Mouse (Mus musculus) ES-CJ7 (cell line): ENCODE results near the gene Fam107b.
"Not testable (repeated sequence)": the region's sequence is repeated elsewhere in the genome, so short reads cannot be mapped to it uniquely, and the experiment has no call there.

ENCODE experiments used
- DNase-seq: peaks from one replicate; pipeline ENCODE4 v3.0.0; 2011; ENCODE audit warnings: low read depth, low spot score

Fam107b gene

GRCm38 (mm10) chr2:3657811-3658730 is 87.8 kb downstream of the Fam107b start:
- DNase-seq: no peak

GRCm38 (mm10) chr2:3658900-3659299 is 88.6 kb downstream of the Fam107b start:
- no peak for DNase-seq

- DNase-seq: no peak
Observed at GRCm38 (mm10) chr2:3659300-3659910, 89.1 kb downstream of the Fam107b start.

- no peak for DNase-seq
Observed at GRCm38 (mm10) chr2:3664086-3664485, 93.8 kb downstream of the Fam107b start.

GRCm38 (mm10) chr2:3668682-3669081 is 98.4 kb downstream of the Fam107b start:
- DNase-seq: peak; percentile 23

GRCm38 (mm10) chr2:3669646-3670045 is 99.4 kb downstream of the Fam107b start:
- DNase-seq: peak; percentile 55

- DNase-seq: no peak
Observed at GRCm38 (mm10) chr2:3672654-3673367, 102.5 kb downstream of the Fam107b start.

- DNase-seq: no peak
Observed at GRCm38 (mm10) chr2:3675481-3675880, 105.2 kb downstream of the Fam107b start.

- DNase-seq: no peak
Observed at GRCm38 (mm10) chr2:3682699-3683098, 112.4 kb downstream of the Fam107b start.

GRCm38 (mm10) chr2:3683343-3683742 is 113.1 kb downstream of the Fam107b start:
- DNase-seq: no peak

- DNase-seq: no peak
Observed at GRCm38 (mm10) chr2:3683751-3684229, 113.5 kb downstream of the Fam107b start.

- no peak for DNase-seq
Observed at GRCm38 (mm10) chr2:3690221-3690620, 119.9 kb downstream of the Fam107b start.

- DNase-seq: no peak
Observed at GRCm38 (mm10) chr2:3692833-3693232, 122.5 kb downstream of the Fam107b start.

GRCm38 (mm10) chr2:3695900-3696299 is 125.6 kb downstream of the Fam107b start:
- no peak for DNase-seq

GRCm38 (mm10) chr2:3700368-3700767 is 130.1 kb downstream of the Fam107b start:
- no peak for DNase-seq

- DNase-seq: no peak
Observed at GRCm38 (mm10) chr2:3702640-3703190, 132.4 kb downstream of the Fam107b start.

GRCm38 (mm10) chr2:3703806-3704205 is 133.5 kb downstream of the Fam107b start:
- no peak for DNase-seq

GRCm38 (mm10) chr2:3704311-3705162 is 134.2 kb downstream of the Fam107b start:
- DNase-seq: no peak

- DNase-seq: not testable (repeated sequence)
Observed at GRCm38 (mm10) chr2:3705283-3705682, 135.0 kb downstream of the Fam107b start.

GRCm38 (mm10) chr2:3707236-3707635 is 136.9 kb downstream of the Fam107b start:
- no peak for DNase-seq

- no peak for DNase-seq
Observed at GRCm38 (mm10) chr2:3708621-3709020, 138.3 kb downstream of the Fam107b start.
